Mouse (Mus musculus): ENCODE data around the gene Tapbpl. TPM values are rescaled to one million over a fixed set of nuclear protein-coding genes. Genes with fewer than 3 reads are reported as not detected.

Tapbpl gene
- polyA plus RNA-seq, 1 experiment from 2014 or later, result 2.8 TPM

DNA sequence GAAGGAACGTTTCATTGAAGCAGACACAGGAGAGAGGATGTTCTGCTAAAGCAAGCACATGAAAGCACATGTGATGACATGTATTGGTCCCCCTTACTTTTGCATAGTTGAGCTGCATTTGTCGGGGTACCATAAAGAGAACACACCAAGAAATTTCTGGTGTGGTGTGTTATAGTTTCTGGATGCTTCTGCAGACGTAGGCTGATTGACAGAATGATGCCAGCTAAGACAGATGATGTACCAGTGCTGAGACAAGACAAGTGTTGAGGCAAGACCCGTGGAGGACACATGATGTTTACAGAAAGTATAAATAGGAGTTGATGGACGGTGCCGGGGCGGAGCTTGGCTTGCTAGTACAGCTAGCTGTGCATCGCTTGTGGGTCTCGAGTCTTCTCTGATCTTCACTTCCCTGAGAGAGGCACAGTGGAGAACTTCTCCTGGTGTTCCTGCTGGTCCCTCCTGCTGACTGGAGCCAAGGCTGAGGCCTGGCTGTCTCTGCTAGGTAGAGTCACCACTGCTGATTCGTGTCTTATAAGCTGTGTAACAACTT lies 28.4 kb upstream of the Tapbpl start:
- Histone ChIP-seq H3K4me1 (peaks cover 10% of the 10 kb centered on the region; the same call in 1 of the 2 replicates), H3K27me3 (no peaks in the 10 kb centered on the region)
- no peak for ATAC-seq (ENCODE audit: insufficient number of reproducible peaks, insufficient read depth, low FRiP score, low TSS enrichment, low read depth)

DNA sequence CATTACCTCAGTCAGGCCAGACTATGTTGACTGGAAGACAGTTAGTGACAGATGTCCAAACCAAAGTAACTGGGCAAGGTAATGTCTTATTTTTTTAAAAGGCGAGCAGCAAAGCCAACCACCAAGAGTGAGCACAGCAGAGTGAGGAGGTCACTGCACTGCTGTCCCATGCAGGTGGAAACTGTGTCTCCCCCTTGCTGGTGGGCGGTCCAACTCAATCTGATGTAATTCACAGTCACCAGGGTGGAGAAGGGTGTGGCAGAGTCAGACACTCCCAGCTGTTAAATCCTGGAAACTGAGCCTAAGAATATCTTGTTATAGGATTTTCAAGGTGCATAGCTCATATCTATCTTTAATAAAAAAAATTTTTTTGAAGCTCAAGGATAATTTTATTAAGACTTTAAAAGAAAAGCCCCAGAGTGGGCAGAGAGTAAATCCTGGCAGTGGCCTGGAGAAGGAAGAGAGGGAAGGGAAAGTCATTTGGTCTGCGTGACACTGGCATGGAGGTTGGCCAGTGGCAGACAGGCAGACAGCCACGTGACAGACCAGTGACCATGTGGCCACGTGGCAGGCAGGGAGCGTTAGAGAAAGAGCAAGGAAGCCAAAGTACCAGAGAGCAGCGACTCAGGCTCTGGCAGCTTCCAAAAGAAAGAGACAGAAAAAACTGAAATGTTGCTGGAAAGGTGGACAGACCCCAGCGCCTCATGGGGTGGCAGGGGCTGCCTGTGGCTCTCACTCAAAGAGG lies 24.7 kb upstream of the Tapbpl start:
- Histone ChIP-seq H3K27me3 (no peaks in the 10 kb centered on the region), H3K4me1 (peaks cover 10% of the 10 kb centered on the region; the same call in 1 of the 2 replicates), H3K9ac (no peak overlapping the region), H3K27ac (no peak overlapping the region), H3K36me3 (no peaks in the 10 kb centered on the region), H3K4me2 (no peak overlapping the region), H3K4me3 (no peak overlapping the region), H3K9me3 (no peaks in the 10 kb centered on the region)
- 81% methylated on average over 8 of the region's 8 CpGs for WGBS
- no peak for ATAC-seq (ENCODE audit: insufficient number of reproducible peaks, insufficient read depth, low FRiP score, low TSS enrichment, low read depth)

More for the DNA sequence above, 28.4 kb upstream of the Tapbpl start:
- 79% methylated on average over 10 of the region's 10 CpGs for WGBS
- Histone ChIP-seq H3K36me3 (no peaks in the 10 kb centered on the region), H3K9ac (no peak overlapping the region), H3K27ac (no peak overlapping the region), H3K9me3 (no peaks in the 10 kb centered on the region), H3K4me3 (no peak overlapping the region), H3K4me2 (no peak overlapping the region)

DNA sequence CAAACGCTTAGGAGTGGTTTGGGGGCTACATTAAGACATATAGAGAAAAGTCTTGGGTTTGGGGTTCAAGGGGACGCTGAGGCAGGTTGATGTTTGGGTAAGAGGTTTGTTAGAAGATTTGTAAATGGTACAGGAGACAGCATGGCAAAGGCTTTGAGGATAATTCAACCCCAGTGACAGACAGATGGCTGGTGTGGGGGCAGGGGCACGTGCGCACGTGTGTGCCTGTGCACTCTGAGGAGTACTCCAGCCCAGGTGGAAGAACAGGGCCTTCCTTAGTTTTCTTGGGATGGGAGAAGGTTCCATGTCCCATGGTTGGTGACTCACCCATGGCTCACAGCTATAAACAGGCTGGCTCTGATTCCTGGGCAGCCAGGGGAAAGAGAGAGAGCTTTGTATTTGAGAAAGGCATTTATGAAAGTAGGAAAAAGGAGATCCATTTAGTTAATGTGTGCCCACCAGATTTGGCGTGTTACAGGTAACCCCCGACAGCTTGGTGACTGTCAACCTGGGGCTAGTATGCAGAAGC lies 23.9 kb upstream of the Tapbpl start:
- no peak for ATAC-seq (ENCODE audit: insufficient number of reproducible peaks, insufficient read depth, low FRiP score, low TSS enrichment, low read depth)
- no peak overlapping the region for H3K27ac ChIP-seq
- H3K27me3 ChIP-seq, result no peaks in the 10 kb centered on the region
- H3K9ac ChIP-seq, result no peak overlapping the region
- H3K9me3 ChIP-seq, result no peaks in the 10 kb centered on the region
- H3K36me3 ChIP-seq, result no peaks in the 10 kb centered on the region
- H3K4me2 ChIP-seq, result no peak overlapping the region
- no peak overlapping the region for H3K4me3 ChIP-seq
- WGBS, result 82% methylated on average over 7 of the region's 7 CpGs
- H3K4me1 ChIP-seq, result peaks cover 10% of the 10 kb centered on the region; the same call in 1 of the 2 replicates

DNA sequence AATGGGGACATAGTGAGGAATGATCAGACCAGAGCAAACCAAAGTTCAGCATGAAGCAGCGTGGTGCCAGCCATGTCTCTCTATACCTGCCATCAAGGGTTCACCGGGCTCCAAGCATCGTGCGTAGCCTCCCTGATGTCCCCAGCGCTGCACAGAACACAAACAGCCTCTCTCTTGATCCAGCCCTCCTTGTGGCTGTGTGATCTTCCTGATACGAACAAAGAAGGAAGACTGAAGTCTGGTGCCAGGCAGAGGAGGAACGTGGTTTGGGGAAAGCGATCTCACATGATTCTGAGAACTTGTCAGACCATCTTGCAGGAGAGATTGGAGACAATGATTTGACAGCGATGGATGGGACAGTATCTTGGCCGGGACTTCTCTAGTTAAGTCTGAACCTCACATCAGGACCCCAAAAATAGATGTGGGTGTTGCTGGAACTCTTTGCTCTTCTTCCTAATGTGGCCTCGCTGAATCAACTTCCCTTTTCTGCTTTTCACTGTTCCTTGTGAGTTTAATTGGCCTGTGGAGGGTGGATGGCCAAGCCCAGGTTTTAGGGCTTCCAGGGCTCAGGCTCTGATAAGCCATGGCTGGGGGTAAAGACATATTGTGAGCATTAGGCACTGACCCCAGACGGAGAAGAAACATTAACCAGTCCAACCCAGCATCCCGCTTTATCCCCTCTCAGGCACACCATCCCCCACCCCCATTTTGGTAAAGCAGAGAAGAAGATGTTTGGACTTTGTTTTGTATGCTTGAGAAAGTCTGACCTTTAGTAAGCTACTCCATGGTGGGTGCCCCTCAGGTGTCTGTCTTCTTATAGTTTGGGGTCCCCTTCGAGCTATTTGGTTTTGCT lies 22.4 kb upstream of the Tapbpl start:
- no peak for ATAC-seq (ENCODE audit: insufficient number of reproducible peaks, insufficient read depth, low FRiP score, low TSS enrichment, low read depth)
- no peak overlapping the region for H3K9ac ChIP-seq
- no peak overlapping the region for H3K4me3 ChIP-seq
- no peaks in the 10 kb centered on the region for H3K36me3 ChIP-seq
- H3K4me1 ChIP-seq, result peaks cover 10% of the 10 kb centered on the region; the same call in 1 of the 2 replicates
- WGBS, result 81% methylated on average over 14 of the region's 14 CpGs
- no peaks in the 10 kb centered on the region for H3K9me3 ChIP-seq
- H3K4me2 ChIP-seq, result no peak overlapping the region
- no peak overlapping the region for H3K27ac ChIP-seq
- no peaks in the 10 kb centered on the region for H3K27me3 ChIP-seq

- Histone ChIP-seq H3K9ac (no peak overlapping the region), H3K27me3 (no peaks in the 10 kb centered on the region), H3K27ac (no peak overlapping the region), H3K36me3 (no peaks in the 10 kb centered on the region), H3K4me3 (no peak overlapping the region), H3K4me2 (no peak overlapping the region), H3K9me3 (no peaks in the 10 kb centered on the region), H3K4me1 (peaks cover 4% of the 10 kb centered on the region; the same call in 1 of the 2 replicates)
- ATAC-seq (ENCODE audit: insufficient number of reproducible peaks, insufficient read depth, low FRiP score, low TSS enrichment, low read depth), result no peak
- 90% methylated on average over 8 of the region's 8 CpGs for WGBS
These were observed 21.1 kb upstream of the Tapbpl start for GRCm38 (mm10) chr6:125252711-125253110.

DNA sequence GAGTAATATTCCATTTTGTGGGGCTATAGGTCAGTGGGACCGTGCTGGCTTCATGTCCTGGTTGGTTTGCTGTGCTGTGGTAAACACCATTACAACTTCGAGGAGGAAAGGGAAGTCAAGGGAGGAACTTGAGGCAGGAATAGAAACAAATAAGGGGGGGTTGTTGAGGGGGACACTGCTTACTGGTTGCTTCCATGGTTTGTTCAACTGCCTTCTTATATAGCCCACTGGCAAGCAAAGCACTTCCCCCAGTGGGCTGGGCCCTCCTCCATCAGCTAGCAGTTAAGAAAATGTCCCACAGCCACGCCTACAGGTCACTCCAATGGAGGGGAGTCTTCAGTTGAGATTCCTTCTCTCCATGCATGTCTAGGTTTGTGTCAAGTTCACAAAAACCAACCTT lies 20.6 kb upstream of the Tapbpl start:
- WGBS, result 76% methylated on average over 3 of the region's 3 CpGs
- Histone ChIP-seq H3K4me2 (no peak overlapping the region), H3K36me3 (no peaks in the 10 kb centered on the region), H3K4me3 (no peak overlapping the region), H3K4me1 (no peaks in the 10 kb centered on the region), H3K27me3 (no peaks in the 10 kb centered on the region), H3K9me3 (no peaks in the 10 kb centered on the region), H3K9ac (no peak overlapping the region), H3K27ac (no peak overlapping the region)
- no peak for ATAC-seq (ENCODE audit: insufficient number of reproducible peaks, insufficient read depth, low FRiP score, low TSS enrichment, low read depth)

DNA sequence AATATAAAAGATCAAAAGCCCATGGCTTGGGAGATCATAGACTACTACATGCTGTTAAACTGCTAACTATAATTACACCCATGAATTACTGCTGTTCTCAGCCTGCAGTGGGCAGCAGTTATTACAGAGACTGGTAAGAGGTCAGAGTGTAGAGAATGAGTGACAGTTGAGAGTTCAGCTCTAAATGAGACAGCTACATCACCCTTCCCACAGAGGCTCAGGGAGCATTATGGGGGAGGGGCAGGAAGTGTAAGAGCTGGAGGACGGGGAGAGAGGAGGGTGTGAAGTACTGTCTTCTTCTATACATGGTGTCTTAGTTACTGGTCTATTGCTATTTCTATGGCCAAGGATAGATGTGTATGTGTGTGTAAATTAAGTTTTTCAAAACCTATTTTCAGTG lies 12.9 kb upstream of the Tapbpl start:
- Histone ChIP-seq H3K36me3 (no peaks in the 10 kb centered on the region), H3K27ac (no peak overlapping the region), H3K4me1 (no peaks in the 10 kb centered on the region), H3K4me2 (no peak overlapping the region), H3K4me3 (no peak overlapping the region), H3K27me3 (no peaks in the 10 kb centered on the region), H3K9ac (no peak overlapping the region), H3K9me3 (no peaks in the 10 kb centered on the region)
- ATAC-seq (ENCODE audit: insufficient number of reproducible peaks, insufficient read depth, low FRiP score, low TSS enrichment, low read depth), result no peak
- 28% methylated on average over 1 of the region's 1 CpGs for WGBS

DNA sequence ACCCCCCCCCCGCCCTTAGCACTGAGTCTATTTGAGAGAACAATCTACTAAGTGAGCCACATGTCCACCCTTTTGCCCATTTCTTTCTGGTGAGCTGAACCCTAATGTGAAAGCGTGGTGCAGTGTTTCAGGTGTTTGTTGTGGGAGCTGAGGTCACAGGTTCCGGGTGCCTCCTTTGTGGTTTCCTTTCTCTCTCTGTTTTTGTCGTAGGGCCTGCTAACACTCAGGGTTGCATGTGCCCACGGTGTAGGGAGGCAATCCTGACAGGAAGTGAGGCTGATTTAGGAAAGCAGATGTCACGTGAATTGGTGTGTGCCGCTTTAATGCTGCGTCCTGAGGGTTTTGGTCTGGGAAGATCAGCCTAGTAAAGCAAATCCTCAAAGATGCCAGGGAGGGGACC lies 9.9 kb upstream of the Tapbpl start:
- Histone ChIP-seq H3K9me3 (no peaks in the 10 kb centered on the region), H3K4me1 (peaks cover 3% of the 10 kb centered on the region), H3K9ac (no peak overlapping the region), H3K4me3 (no peak overlapping the region), H3K27ac (no peak overlapping the region), H3K4me2 (no peak overlapping the region), H3K36me3 (no peaks in the 10 kb centered on the region), H3K27me3 (no peaks in the 10 kb centered on the region)
- 83% methylated on average over 8 of the region's 8 CpGs for WGBS
- no peak for ATAC-seq (ENCODE audit: insufficient number of reproducible peaks, insufficient read depth, low FRiP score, low TSS enrichment, low read depth)

DNA sequence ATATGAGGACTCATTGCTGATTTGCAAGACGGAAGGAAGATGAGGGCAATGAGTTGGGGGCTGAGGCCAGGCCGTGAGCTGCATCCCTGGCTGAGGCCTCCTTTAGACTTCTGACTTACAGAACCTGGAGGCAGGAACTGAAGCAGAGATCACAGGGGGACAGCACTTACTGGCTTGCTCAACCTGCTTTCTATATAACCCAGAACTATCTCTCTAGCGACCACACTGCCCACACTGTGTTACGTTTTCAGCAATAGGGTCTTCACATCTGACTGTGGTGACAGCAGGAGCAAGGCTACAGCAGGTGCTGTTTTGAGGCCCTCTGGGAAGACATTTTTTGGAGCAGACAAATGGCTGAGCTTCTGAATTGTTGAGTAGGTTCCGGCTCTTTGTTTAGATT lies 9.0 kb upstream of the Tapbpl start:
- 82% methylated on average over 5 of the region's 5 CpGs for WGBS
- peaks cover 6% of the 10 kb centered on the region for H3K4me1 ChIP-seq
- no peak overlapping the region for H3K9ac ChIP-seq
- ATAC-seq (ENCODE audit: insufficient number of reproducible peaks, insufficient read depth, low FRiP score, low TSS enrichment, low read depth), result no peak
- H3K9me3 ChIP-seq, result no peaks in the 10 kb centered on the region
- H3K4me3 ChIP-seq, result no peak overlapping the region
- H3K36me3 ChIP-seq, result no peaks in the 10 kb centered on the region
- no peak overlapping the region for H3K27ac ChIP-seq
- H3K4me2 ChIP-seq, result no peak overlapping the region
- H3K27me3 ChIP-seq, result no peaks in the 10 kb centered on the region

DNA sequence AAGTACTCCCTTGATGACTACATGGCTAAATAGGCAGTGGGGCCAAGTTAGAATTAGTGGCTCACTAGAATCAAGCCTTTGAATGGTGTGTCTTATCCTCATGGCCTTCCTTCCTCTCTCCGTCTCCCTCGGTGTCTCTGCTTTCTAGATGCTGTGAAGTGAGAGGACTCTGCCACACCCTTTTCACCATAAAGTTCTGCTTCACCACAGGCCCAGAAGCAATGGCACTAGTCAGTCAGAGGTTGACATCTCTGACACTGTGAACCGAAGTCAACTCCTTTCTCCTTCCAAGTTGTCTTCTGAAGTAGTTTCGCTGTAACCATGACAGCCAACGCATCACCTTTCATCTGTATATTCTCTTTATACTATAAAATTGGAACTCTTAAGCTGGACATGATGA lies 7.9 kb upstream of the Tapbpl start:
- H3K4me2 ChIP-seq, result no peak overlapping the region
- no peak for ATAC-seq (ENCODE audit: insufficient number of reproducible peaks, insufficient read depth, low FRiP score, low TSS enrichment, low read depth)
- H3K4me1 ChIP-seq, result peaks cover 6% of the 10 kb centered on the region
- H3K9me3 ChIP-seq, result no peaks in the 10 kb centered on the region
- no peaks in the 10 kb centered on the region for H3K36me3 ChIP-seq
- WGBS, result 91% methylated on average over 5 of the region's 5 CpGs
- H3K27ac ChIP-seq, result no peak overlapping the region
- H3K27me3 ChIP-seq, result no peaks in the 10 kb centered on the region
- H3K4me3 ChIP-seq, result no peak overlapping the region
- no peak overlapping the region for H3K9ac ChIP-seq

DNA sequence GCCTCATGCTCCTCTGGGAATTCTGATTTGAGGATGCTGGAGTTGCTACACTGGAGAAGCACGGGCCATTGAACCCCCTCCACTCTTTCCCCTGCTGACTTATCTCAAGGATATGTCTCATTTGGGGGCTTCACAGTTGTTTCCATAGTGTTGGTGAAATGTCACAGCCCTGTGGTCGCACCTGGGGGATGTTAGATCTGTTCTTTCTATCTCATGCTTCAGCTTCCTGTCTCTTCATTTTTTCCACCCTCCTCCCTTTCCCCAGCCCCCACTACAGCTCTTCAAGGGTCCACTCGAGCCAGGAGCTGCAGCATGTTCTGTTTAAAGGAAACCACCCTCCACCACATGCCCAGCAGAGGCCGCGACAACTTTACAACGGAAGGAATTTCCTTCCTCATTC lies 6.7 kb upstream of the Tapbpl start:
- 64% methylated on average over 6 of the region's 6 CpGs for WGBS
- H3K4me1 ChIP-seq, result peaks cover 6% of the 10 kb centered on the region
- H3K27me3 ChIP-seq, result no peaks in the 10 kb centered on the region
- no peak overlapping the region for H3K4me3 ChIP-seq
- H3K27ac ChIP-seq, result no peak overlapping the region
- ATAC-seq (ENCODE audit: insufficient number of reproducible peaks, insufficient read depth, low FRiP score, low TSS enrichment, low read depth), result no peak
- H3K4me2 ChIP-seq, result no peak overlapping the region
- H3K9ac ChIP-seq, result no peak overlapping the region
- no peaks in the 10 kb centered on the region for H3K36me3 ChIP-seq
- H3K9me3 ChIP-seq, result no peaks in the 10 kb centered on the region

All from embryonic facial prominence, embryonic 13.5 days (tissue).